Mouse (Mus musculus): Measurements from ENCODE around the gene Mia3. TPM values are rescaled to one million over a fixed set of nuclear protein-coding genes. Genes with fewer than 3 reads are reported as not detected.
"Not testable (repeated sequence)": the region's sequence is repeated elsewhere in the genome, so short reads cannot be mapped to it uniquely, and the experiment has no call there.

Mia3 gene
- total RNA-seq, 2 experiments from 2014 or later = 279 to 289 TPM

DNA sequence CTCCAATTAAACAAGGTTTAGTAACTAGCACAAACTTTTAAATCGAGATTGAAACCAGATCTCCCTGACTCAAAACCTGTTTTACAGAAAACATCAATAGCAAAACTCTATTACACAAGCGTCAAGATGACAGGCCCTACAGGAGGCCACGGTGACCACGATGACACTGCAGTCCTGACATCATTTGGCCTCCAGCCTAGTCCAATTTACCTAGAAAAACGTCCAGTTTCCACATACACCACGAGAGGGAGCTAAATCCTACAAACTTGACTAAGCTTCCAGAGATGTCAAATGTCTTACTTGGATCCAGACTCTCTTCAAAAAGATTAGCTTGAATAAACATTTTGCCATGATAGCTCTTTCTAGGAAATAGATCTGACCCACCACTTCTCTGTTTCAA lies 19.5 kb downstream of the Mia3 start:
- intact Hi-C loops (cut with DNase I) = no loop called here

DNA sequence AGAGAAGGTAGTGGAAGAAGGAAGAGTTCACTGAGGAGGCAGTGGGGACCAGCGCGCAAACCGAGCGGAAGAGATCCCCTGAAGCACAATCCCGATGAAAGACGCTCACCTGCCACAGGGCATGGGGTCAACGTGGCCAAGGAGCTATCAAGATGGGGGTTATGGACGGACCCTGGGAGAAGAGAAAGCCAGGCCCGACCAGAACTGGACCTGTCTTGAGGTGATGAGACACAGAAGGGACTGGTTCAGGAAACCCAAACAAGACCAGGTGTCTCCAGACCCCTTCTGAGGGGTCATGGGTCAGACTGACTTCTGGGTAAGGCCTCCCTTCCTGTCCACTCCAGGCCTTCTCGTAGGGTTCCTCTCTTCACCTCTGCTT lies 23.5 kb downstream of the Mia3 start:
- no peak for DNase-seq (ENCODE audit: extremely low spot score in 1 of 2, low spot score in 2 of 2)
- intact Hi-C loops (cut with DNase I) = no loop called here

More for the DNA sequence above, 19.5 kb downstream of the Mia3 start:
- peak; percentile 32 to 59 for DNase-seq (ENCODE audit: extremely low spot score in 1 of 2, low spot score in 2 of 2)

DNA sequence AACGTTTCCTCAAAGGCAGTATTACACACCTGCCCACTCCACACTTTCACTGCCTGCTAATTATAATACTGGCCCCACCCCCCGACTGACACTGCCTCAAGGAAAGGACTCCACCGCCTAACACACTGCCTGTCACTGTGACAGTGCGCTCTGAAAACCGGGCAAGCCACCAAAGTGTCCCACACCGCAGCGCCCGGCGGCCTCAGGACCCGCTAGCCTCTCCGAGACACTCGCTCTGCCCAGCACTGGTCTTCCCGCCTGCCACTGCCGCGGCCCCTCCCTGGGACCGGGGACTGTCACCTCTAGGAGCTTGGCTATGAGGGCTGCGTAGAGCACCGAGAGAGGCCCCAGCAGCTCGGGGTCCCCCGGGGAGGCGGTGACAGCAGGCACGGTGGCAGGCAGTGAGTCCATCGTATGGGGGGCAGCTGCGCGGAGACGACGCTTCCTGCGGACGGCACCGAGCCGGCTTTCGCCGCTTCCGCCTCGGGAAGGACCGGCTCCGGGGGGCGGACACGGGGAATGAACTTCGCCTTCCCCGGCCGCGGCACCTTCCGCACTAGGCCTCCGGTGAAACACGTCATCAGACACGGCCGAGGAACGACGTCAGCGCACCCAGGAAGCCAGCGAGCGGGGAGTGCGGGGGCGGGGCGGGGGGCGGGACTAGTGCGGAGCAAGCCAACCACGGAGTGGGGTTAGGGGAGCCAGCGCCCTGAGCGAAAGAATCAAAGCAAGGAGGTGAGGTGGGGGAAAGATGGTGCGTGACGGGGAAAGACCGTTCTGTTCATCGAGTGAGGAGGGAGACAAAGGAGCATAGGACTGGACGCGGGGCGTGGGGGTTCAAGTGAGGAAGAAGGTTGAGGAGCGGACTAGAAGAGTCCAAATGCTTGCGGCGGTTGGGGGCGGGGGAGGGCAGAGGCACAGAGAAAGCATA lies 24.2 kb downstream of the Mia3 start:
- DNase-seq (ENCODE audit: extremely low spot score in 1 of 2, low spot score in 2 of 2) = peak; percentile 87 to 91
- intact Hi-C loops (cut with DNase I) = no loop called here

DNA sequence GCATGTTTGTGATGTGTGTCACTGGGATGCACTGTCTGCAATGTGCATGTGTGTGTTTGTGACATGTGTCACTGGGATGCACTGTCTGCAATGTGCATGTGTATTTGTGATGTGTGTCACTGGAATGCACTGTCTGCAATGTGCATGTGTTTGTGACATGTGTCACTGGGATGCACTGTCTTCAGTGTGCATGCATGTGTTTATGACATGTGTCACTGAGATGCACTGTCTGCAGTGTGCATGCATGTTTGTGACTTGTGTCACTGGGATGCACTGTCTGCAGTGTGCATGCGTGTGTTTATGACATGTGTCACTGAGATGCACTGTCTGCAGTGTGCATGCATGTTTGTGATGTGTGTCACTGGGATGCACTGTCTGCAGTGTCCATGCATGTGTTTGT lies 26.5 kb downstream of the Mia3 start:
- DNase-seq (ENCODE audit: extremely low spot score in 1 of 2, low spot score in 2 of 2); intact Hi-C loops (cut with DNase I): not testable (repeated sequence)

DNA sequence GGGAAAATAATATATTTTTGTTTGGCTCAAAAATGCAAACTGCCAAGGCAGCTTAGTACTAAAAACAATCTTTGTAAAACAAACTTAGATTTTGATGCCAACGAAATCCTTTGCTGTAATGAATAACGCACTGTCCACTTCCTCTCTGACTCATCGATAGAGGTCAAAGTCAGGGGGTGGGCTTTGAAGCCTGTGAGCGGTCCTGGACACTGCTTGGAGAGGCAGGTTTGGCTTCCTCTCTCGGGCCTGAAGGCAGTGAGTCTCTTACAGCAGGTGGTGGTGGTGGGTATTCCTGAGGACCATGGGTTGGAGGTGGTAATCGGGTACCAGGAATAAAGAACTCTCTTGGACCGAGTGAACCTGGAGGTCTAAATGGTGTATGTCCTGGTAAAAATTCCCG lies 42.2 kb downstream of the Mia3 start:
- DNase-seq (ENCODE audit: extremely low spot score in 1 of 2, low spot score in 2 of 2) = no peak
- intact Hi-C loops (cut with DNase I) = no loop called here

DNA sequence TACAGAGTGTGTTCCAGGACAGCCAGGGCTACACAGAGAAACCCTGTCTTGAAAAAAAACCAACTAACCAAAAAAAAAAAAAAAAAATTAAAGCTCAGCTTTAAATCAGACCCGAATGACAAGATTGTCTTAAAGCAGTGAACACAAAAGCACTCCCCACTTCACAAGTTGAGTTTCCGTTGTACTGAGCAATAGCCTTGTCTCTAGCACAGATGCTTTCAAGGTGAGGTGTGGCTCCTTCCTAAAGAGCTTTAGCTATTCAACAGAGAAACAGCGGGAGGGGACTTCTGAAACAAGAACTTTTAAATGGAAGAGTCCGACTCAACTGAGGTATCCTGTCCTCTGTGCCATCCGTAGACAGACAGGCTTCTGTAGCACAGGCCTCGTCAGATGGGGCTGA lies 44.9 kb downstream of the Mia3 start:
- intact Hi-C loops (cut with DNase I) = no loop called here
- DNase-seq (ENCODE audit: extremely low spot score in 1 of 2, low spot score in 2 of 2) = no peak

DNA sequence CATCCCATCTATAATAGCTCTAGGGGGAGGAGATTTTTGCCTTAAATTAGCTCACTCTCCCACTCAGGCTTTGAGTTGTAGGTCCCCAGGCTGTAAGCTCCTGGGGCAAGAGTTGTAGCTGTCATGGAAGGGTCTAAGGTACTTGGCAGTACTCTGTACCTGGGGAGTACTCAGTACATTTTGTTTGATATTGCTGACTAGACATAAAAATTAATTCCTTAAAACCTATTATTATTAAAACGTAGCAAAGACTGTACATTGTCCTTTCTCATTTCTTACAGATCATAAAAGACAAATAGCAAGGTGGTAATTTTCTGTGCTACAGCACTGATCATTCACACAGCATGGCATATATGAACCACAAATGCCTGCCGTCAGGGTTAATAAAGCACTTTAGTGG lies 45.4 kb downstream of the Mia3 start:
- intact Hi-C loops (cut with DNase I) = no loop called here
- no peak for DNase-seq (ENCODE audit: extremely low spot score in 1 of 2, low spot score in 2 of 2)

DNA sequence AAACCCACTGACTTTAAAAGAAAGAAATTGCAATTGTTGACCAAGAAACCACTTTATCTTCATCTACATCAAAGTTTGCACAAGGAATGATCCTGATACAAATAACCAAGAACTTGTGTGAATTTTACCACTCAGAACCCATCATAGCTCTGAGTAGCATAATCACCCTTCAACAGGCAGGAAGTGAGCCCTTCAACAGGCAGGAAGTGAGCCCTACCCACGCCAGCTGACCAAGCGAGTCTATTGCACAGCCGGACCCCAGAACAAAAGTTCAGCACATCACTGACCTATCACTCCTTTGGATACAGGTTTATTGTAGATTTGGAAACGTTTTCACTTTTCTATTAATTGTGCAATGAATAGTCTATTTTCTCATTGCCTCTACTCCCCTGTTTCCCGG lies 46.9 kb downstream of the Mia3 start:
- DNase-seq (ENCODE audit: extremely low spot score in 1 of 2, low spot score in 2 of 2); intact Hi-C loops (cut with DNase I): not testable (repeated sequence)

DNA sequence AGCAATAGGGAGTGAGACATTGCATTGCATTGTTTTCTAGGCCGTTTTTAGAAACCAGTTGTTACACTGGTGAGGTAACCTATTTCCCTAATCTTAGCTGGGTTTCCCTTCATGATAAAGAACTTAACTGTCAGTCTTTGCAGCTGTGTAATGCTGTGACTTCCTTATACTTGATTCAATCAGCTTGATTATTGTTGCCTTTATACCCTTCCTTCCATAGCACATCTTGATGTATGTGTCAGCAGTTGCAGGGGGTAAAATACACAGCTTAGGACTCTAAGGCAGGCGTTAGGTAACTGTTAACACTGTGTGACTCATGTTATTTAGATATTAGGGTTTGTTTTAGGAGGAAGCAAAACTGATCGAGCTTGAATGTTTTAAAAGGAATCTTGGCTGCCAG lies 48.6 kb downstream of the Mia3 start:
- no peak for DNase-seq (ENCODE audit: extremely low spot score in 1 of 2, low spot score in 2 of 2)
- intact Hi-C loops (cut with DNase I) = no loop called here

DNA sequence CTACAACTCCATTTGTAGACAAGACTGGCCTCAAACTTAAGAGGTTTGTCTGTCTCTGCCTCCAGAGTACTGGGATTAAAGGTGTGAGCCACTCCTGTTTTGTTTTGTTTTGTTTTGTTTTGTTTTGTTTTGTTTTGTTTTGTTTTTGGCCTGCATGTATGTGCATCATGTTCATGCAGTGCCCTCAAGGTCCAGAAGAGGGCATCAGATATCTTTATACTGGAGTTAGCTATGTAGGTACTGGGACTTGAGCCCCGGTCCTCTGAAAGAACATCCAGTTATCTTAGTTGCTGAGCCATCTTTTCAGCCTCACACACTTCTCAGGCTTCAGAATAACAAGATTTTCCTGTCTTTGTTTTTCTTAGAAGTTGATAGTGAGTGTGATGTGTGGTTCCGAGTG lies 53.6 kb downstream of the Mia3 start:
- intact Hi-C loops (cut with DNase I) = no loop called here
- no peak for DNase-seq (ENCODE audit: extremely low spot score in 1 of 2, low spot score in 2 of 2)

DNA sequence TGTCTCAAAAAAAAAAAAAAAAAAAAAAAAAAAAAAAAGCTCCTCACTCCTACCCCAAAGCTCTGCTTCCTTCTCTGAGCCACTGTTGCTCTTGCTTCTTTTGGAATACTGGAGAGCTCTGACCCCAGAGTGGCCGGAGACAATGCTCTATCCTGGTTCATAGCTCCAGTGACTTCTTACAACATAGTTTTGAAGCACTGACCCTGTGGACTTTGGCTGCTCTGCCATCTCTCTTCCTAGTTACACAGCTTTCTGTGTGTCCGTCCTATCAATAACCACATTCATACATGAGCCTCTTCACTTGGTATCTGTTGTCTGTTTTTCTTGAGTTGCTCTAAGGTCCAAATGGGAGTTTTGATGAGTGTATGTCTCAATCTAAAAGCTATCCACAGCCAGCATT lies 57.3 kb downstream of the Mia3 start:
- DNase-seq (ENCODE audit: extremely low spot score in 1 of 2, low spot score in 2 of 2) = no peak
- intact Hi-C loops (cut with DNase I) = no loop called here

DNA sequence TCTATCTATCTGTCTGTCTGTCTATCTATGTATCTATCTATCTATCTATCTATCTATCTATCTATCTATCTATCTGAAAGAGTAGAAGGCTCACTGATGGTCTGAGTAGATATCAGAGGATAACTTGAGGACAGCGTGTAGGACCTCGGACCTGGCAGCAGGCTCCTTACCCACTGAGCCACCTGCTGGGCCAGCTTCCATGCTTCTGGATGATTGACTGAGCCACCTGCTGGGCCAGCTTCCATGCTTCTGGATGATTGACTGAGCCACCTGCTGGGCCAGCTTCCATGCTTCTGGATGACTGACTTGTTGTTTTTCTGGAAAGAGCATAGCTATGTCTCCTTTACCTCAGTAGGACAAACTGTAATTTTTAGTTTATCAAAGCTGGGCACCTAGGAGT lies 59.8 kb downstream of the Mia3 start:
- intact Hi-C loops (cut with DNase I) = not testable (repeated sequence)

DNA sequence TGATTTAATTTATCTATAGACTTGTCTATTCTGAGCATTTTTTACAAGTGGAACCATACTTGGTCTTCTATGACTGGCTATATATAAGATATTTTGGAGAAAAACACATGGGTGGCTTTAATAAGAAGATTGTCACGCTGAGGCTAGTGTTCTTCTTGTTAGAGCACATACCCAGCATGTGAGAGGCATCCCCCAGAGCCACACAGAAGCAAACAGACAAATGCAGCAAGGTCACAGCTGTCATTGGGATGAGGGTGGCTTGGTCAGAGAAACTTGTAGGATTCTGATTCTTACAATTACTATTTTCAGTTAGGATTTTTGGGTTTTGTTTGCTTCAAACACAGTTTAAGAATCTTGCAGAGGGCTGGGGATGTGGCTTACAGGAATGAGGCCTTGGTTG lies 60.9 kb downstream of the Mia3 start:
- intact Hi-C loops (cut with DNase I) = no loop called here
- DNase-seq (ENCODE audit: extremely low spot score in 1 of 2, low spot score in 2 of 2) = no peak

More for the DNA sequence above, 59.8 kb downstream of the Mia3 start:
- DNase-seq (ENCODE audit: extremely low spot score in 1 of 2, low spot score in 2 of 2) = not testable (repeated sequence)

DNA sequence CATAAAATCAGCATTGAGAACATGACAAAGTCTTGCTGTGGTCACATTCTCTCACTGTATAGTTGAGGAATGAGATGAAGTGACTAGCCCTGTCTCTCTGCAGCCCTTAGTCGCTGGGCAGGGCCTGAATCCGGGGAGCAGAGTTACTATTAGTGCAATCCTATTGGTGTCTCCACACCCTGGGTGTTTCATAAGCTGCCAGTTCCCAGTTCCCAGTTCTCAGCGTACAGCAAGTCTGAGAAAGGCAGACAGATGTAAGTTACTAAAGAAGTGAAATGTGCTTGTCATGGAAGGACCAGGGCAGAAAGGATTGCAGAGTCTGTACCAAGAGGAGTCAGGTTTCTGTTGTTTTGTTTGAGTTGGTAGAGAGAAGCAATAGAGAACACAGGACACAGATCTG lies 61.8 kb downstream of the Mia3 start:
- DNase-seq (ENCODE audit: extremely low spot score in 1 of 2, low spot score in 2 of 2) = no peak
- intact Hi-C loops (cut with DNase I) = no loop called here

DNA sequence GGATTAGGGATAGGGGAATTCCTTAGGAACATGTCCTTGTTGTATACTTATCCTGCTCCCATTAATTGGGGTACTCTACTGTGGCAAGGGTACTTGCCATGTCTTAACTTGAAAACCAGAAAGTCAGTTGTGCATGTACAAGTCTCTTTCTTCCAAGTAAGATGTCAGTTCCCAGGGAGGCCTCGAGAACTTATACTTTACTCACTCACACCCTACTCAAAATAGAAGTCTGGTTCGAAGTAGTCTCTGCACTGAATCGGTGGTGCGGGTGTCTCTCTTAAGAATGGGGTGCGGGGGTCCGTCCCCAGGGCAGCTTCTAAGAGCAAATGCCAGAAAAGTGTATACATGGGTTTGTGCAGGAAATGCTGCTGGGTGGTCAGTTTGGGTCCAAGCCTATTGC lies 70.2 kb downstream of the Mia3 start:
- peak; percentile 97 to 100 for DNase-seq (ENCODE audit: extremely low spot score in 1 of 2, low spot score in 2 of 2)
- intact Hi-C loops (cut with DNase I) = no loop called here

DNA sequence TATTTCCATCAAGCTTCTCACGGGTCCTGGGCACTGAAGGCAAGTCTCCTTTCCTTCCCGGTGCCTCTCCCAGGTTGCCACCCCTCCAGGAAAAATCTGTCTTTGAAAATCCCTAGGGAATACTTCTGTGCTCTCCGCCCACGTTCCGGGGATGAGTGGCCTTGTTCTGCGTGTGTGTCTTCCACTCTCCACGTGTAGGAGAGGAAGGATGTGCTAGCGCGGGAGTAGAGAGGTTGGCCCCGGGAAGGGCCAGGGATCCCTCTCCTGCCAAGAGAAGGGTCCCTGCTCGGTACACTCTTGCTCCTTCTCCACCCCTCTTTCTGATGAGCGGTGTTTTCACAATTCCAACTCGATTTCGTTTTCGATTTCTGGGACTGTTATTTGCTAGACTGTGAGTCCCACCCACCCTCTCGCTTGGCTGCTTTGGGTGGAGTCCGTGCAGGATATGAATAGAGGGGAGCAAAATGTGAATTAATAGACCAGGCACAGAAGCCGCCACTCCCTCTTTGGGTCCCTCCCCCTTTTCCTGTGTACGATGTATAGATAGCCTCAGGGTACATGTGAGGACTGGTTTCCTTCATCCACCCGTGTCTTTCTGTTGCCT lies 71.4 kb downstream of the Mia3 start:
- peak; percentile 13 to 55 for DNase-seq (ENCODE audit: extremely low spot score in 1 of 2, low spot score in 2 of 2)
- intact Hi-C loops (cut with DNase I) = no loop called here

DNA sequence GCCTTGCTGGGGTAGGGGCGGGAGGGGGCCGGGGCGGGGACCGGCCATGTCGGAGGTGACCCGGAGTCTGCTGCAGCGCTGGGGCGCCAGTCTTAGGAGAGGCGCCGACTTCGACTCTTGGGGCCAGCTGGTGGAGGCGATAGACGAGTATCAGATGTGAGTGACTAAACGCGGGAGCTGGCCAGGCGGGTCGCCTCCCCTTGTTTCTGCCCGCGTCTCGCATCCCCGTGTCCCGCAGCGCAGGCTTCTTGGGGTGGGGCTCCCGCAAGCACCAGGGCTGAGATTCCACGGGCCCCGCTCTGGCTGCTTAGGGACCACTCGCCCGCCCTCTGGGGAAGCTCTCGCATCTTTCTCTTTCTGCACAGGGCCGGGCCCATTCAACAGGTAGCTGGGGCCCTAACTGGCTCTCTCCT lies 71.9 kb downstream of the Mia3 start:
- intact Hi-C loops (cut with DNase I) = no loop called here
- DNase-seq (ENCODE audit: extremely low spot score in 1 of 2, low spot score in 2 of 2) = peak in 1 of 2 experiments; percentile 56

DNA sequence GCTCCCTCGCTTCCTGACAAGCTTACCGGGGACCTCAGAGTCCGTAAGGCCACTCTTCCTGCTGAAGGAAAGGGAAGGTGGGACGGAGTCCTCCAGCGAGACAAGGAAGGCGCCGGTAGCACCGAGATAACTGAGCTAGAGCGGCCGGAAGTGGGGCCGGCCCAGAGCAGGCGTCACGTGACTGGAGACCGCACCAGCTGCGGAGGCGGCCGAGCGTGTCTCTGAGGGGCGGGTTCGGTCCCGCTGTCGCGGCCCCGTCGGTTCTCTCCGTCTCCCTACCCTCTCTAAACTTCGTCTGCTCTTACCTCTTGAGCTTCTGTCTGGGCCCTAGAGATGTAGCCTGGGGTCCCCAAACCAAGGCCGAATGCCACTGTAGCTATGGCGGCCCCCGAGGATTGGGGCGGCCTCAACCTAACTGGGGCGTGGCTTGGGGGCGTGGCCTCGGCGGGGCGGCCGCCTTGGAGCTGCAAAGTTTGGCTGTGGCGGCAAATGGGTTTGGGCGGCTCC lies 72.4 kb downstream of the Mia3 start, which contains the start of gene Brox:
TSS of gene Brox (minus strand) at position 393 of the 507 bp plus-strand sequence.
- intact Hi-C loops (cut with DNase I) = no loop called here
- peak; percentile 88 to 96 for DNase-seq (ENCODE audit: extremely low spot score in 1 of 2, low spot score in 2 of 2)

DNA sequence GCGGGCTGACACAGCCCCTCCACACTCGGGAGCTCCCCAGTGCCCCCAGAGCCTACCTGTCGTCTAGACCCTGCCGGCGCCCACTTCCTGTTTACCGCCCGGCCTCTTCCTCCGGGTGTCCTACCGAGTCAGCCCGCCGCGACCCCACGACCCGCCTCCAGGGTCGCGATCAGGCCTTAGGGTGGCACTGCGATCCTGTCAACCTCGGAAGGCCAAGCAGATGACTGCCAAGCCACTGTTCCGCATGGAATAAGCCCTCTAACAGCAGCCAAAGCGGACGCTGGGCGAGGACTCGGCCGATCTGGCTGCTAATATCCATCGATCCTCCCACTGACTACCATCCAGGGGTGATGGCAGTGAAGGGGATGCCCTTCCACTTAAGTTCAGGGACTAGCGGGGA lies 72.9 kb downstream of the Mia3 start, which contains the start of gene Aida:
TSS of gene Aida (plus strand) at position 126 of the 400 bp plus-strand sequence.
- intact Hi-C loops (cut with DNase I) = no loop called here
- peak; percentile 10 to 71 for DNase-seq (ENCODE audit: extremely low spot score in 1 of 2, low spot score in 2 of 2)

DNA sequence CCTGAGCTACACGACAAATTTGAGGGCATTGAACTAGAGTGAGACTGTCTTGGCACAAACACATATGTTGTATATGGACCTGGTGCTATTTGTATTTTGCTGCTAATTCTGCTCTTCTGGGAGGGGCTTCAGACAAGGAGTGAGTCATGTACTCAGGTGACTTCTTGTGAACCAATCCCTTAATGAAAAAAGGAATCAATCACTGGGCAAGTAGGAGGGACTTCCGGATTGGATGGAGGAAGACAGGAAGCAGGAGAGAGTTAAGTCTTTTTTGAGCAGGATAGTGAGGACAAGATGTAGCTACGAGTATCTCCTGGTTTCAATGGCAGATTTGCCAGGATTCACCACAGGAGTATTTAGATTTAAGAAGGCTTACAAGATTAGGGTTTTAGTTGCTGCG lies 79.8 kb downstream of the Mia3 start:
- DNase-seq (ENCODE audit: extremely low spot score in 1 of 2, low spot score in 2 of 2) = no peak
- intact Hi-C loops (cut with DNase I) = loop anchor here (5.0 kb wide), 1 partner anchor 43 kb away; no protein-coding TSS in a partner anchor

Data from left cerebral cortex, postnatal 10 days (tissue).